Mouse (Mus musculus): ENCODE measurements around the gene Tgm1. TPM values are rescaled to one million over a fixed set of nuclear protein-coding genes. Genes with fewer than 3 reads are reported as not detected.
A peak's percentile ranks its signal among the peaks of the same experiment; 100 is the strongest.

Tgm1 gene
- polyA plus RNA-seq, 1 experiment from 2014 or later, result 4.7 TPM

DNA sequence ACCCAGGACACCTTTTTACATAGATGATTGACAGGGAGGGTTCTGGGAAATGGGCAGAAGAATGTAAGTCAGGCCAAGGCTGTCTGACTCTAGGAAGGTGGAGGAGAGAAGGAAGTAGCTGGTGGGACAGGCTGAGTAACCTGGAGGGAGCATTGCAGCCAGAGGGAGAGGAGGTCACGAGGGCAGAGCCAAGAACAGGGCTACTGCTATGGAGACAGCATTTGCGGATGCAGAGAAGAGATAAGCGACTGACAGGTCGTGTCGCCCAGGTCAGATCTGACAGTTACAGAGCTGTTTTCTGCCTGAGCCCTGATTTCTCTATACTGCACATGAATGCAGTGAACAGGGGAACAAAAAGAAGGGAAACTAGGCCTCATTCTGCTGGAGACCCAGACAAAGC is 6.3 kb downstream of the Tgm1 start:
- Histone ChIP-seq H3K4me2 (no peak overlapping the region), H3K4me1 (no peaks in the 10 kb centered on the region), H3K27me3 (peaks cover 8% of the 10 kb centered on the region), H3K36me3 (no peaks in the 10 kb centered on the region), H3K9ac (no peak overlapping the region), H3K9me3 (no peaks in the 10 kb centered on the region), H3K27ac (no peak overlapping the region), H3K4me3 (no peak overlapping the region)
- 84% methylated on average over 5 of the region's 5 CpGs for WGBS
- no peak for ATAC-seq (ENCODE audit: insufficient number of reproducible peaks, insufficient read depth, low FRiP score, low TSS enrichment, low read depth)

DNA sequence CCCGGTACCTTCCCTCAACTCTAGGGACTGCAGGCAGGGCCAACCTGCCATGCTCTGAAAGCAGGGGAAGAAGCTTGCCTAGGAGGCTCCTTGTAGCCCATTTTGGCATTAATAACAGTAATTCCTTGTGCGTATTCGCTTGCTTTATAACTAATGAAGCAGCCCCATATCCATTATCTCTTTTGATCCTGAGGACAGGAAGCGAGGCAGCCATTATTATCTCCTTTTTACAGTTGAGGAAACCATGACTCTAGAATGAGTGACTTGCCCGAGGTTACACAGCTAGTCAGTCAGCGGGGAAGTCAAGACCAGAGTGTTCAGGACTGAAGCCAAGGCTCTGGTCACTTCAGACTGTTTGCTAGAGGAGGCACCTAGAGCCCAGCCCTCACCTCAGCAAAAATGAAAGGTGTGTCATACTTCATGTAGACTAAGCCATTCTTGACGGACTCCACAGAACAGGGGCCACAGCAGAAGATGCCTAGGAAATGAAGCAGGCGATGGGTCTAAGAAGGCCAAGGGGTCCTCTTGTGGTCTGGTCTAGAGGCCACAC is 7.6 kb downstream of the Tgm1 start:
- Histone ChIP-seq H3K4me2 (no peak overlapping the region), H3K9ac (no peak overlapping the region), H3K36me3 (no peaks in the 10 kb centered on the region), H3K4me3 (no peak overlapping the region), H3K27me3 (no peaks in the 10 kb centered on the region), H3K4me1 (no peaks in the 10 kb centered on the region), H3K9me3 (no peaks in the 10 kb centered on the region), H3K27ac (no peak overlapping the region)
- 88% methylated on average over 8 of the region's 8 CpGs for WGBS
- no peak for ATAC-seq (ENCODE audit: insufficient number of reproducible peaks, insufficient read depth, low FRiP score, low TSS enrichment, low read depth)

DNA sequence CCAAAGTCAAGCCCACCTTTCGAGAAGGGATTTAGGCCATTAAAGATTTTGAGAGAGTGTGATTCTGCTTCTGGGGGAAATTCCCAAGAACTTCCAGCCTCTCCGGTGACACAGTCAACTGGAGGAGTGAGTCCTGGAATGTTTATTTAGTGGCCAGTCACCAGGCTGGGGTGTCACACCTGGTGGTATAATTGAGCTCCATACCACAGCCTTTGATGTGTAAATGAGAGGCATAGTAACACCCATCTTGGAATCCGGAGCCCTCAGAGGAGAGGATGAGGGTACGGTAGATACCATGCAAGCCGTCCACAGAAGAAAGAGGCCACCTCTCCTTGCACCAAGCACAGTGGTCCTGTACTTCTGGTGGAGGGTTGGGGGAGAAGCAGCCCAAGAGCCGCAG is 11.0 kb downstream of the Tgm1 start:
- no peaks in the 10 kb centered on the region for H3K27me3 ChIP-seq
- H3K9me3 ChIP-seq, result no peaks in the 10 kb centered on the region
- H3K4me1 ChIP-seq, result no peaks in the 10 kb centered on the region
- no peak overlapping the region for H3K4me2 ChIP-seq
- ATAC-seq (ENCODE audit: insufficient number of reproducible peaks, insufficient read depth, low FRiP score, low TSS enrichment, low read depth), result no peak
- no peak overlapping the region for H3K9ac ChIP-seq
- no peak overlapping the region for H3K4me3 ChIP-seq
- no peaks in the 10 kb centered on the region for H3K36me3 ChIP-seq
- WGBS, result 72% methylated on average over 6 of the region's 6 CpGs
- H3K27ac ChIP-seq, result no peak overlapping the region

DNA sequence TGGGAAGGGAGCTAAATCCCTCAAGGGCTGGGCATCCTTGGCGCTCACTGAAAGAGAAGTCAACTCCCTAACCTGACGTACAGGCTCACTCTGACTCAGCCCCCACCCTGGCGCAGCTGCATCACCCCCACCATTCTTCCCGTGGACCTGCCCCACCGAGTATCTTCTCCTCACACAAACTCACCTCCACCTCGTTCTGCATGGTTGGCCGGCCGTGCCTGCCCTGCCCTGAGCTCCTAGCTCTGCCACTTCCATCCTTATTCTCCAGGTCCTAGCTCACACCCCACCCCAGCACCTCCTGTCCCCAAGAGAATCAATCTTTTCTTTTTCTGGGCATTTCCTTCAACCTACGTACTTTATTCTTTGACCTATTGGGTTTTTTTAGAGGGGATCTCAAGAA is 12.6 kb downstream of the Tgm1 start:
- WGBS, result 59% methylated on average over 9 of the region's 9 CpGs
- Histone ChIP-seq H3K4me1 (no peaks in the 10 kb centered on the region), H3K4me2 (no peak overlapping the region), H3K27ac (no peak overlapping the region), H3K4me3 (no peak overlapping the region), H3K36me3 (no peaks in the 10 kb centered on the region), H3K27me3 (no peaks in the 10 kb centered on the region), H3K9ac (no peak overlapping the region), H3K9me3 (no peaks in the 10 kb centered on the region)
- no peak for ATAC-seq (ENCODE audit: insufficient number of reproducible peaks, insufficient read depth, low FRiP score, low TSS enrichment, low read depth)

DNA sequence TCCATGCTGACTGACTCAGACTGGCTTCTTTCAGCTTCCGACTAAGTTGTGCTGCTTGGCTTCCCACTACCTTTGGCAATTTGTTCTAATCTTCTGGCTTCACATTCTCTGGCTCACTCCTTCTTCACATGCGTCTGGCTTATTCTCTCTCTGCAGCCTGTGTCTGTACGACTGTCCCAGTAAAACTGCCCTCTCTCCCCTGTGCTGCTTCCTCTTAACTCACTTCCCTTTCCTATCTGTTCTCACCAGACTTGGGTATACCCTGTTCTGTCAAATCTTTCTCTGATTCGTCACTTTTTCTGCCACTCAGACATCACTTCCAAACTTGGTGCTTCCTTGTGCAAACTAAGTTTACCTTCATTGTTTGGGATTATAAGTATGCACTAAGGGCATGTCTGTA is 16.5 kb downstream of the Tgm1 start:
- no peak overlapping the region for H3K4me3 ChIP-seq
- no peaks in the 10 kb centered on the region for H3K4me1 ChIP-seq
- no peaks in the 10 kb centered on the region for H3K27me3 ChIP-seq
- no peak overlapping the region for H3K4me2 ChIP-seq
- H3K36me3 ChIP-seq, result no peaks in the 10 kb centered on the region
- no peaks in the 10 kb centered on the region for H3K9me3 ChIP-seq
- 81% methylated on average over 4 of the region's 4 CpGs for WGBS
- H3K27ac ChIP-seq, result no peak overlapping the region
- ATAC-seq (ENCODE audit: insufficient number of reproducible peaks, insufficient read depth, low FRiP score, low TSS enrichment, low read depth), result no peak
- H3K9ac ChIP-seq, result no peak overlapping the region

DNA sequence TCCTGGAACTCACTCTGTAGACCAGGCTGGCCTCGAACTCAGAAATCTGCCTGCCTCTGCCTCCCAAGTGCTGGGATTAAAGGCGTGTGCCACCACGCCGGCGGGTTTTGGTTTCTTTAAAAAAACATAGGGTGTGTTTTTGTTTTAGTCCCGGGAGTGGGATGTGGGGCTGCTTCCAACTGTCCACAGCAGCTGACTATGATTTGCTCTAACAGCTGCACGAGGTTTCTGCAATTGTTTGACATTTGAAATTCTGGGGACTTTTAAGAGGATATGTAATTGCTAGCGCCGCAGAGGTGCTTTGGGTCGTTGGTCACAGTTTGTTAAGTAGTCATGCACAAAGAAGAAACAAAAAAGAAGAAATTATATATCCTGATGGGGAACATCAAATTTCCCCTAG is 24.3 kb downstream of the Tgm1 start:
- 55% methylated on average over 10 of the region's 10 CpGs for WGBS
- Histone ChIP-seq H3K36me3 (no peaks in the 10 kb centered on the region), H3K9ac (no peak overlapping the region), H3K27ac (no peak overlapping the region), H3K9me3 (no peaks in the 10 kb centered on the region), H3K4me3 (no peak overlapping the region), H3K4me1 (no peaks in the 10 kb centered on the region), H3K27me3 (no peaks in the 10 kb centered on the region), H3K4me2 (no peak overlapping the region)
- no peak for ATAC-seq (ENCODE audit: insufficient number of reproducible peaks, insufficient read depth, low FRiP score, low TSS enrichment, low read depth)

DNA sequence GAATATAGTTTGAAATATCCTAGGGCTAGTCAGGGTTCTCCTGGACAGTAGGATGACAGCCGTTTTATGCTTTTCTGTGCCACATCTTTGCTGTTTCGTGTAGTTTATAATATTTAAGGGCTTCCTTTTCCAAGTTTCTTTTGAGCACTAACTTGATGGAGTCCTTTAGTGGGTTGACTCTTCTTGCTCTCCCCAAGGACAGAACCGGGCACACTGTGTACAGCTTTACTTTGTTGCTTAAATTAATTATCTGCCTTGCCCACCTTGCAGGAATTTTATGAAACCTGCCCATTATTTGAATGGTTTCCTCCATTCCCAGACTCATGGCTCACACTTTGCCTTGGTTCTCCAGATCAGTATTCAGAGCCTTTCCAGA is 31.6 kb downstream of the Tgm1 start:
- 8% methylated on average over 3 of the region's 3 CpGs for WGBS
- no peaks in the 10 kb centered on the region for H3K9me3 ChIP-seq
- H3K36me3 ChIP-seq, result peaks cover 34% of the 10 kb centered on the region
- peak overlapping the region; percentile 91 for H3K27ac ChIP-seq
- H3K4me1 ChIP-seq, result peaks cover 11% of the 10 kb centered on the region
- no peaks in the 10 kb centered on the region for H3K27me3 ChIP-seq
- ATAC-seq (ENCODE audit: insufficient number of reproducible peaks, insufficient read depth, low FRiP score, low TSS enrichment, low read depth), result no peak
- peak overlapping the region; percentile 80 for H3K4me2 ChIP-seq
- H3K9ac ChIP-seq, result peak overlapping the region; percentile 84
- peak overlapping the region; percentile 82 for H3K4me3 ChIP-seq

DNA sequence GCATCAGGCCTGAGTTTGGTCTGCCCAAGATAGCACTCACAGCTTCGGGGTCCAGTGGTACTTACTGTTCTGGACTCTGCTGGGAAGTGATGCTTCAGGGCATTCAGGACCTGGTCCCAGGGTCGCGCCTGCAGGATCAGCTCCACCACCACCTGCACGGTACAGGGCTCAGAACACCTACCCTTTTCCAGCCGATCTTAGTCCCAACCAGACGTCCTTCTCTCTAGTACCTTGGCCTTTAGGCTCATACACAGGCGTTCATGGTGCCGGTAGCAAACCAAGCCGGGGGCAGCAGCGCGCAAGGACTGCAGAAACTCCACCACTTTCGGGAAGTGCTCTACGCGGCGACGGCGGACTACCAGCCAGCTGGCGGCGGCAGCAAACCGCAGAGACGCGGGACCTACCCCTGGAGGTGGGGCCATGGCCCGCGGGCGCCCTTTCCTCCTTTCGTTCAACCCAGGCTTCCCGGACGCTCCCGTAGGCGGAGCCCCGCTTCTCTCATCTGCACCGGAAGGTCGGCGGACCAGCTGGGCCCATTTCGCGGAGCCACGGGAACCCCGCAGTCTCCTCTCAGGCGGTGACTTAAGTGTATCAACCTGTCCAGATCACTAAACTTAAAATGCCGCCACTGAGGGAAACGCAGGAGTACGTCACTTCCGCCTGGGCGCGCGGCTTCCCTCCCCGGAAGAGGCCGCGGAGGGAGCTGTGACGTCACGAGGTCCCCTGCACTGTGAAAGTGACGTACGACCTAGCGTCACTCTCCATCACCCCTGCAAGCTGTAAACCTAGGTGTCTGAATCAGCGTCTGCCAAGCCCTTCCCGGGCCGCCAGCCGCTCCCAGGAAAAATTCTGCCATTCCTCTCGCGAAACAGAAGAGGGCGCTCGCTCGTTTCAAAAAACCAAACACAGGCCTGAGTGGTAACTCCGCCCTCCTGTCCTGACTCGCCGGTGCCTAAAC is 32.3 kb downstream of the Tgm1 start, which contains the start of gene Tinf2:
Tinf2 (minus strand) TSS at position 661 of the 958 bp plus-strand sequence.
- Histone ChIP-seq H3K9ac (peak within 1 kb of the TSS; percentile 84), H3K4me3 (peak within 1 kb of the TSS; percentile 82), H3K9me3 (no peaks in the 10 kb centered on the region), H3K36me3 (peaks cover 41% of the 10 kb centered on the region), H3K4me1 (peaks cover 11% of the 10 kb centered on the region), H3K27ac (peak within 1 kb of the TSS; percentile 91), H3K27me3 (no peaks in the 10 kb centered on the region), H3K4me2 (peak within 1 kb of the TSS; percentile 80)
- ATAC-seq (ENCODE audit: insufficient number of reproducible peaks, insufficient read depth, low FRiP score, low TSS enrichment, low read depth), result peak; percentile 96
- under 1% methylated on average over 66 of the region's 66 CpGs for WGBS

DNA sequence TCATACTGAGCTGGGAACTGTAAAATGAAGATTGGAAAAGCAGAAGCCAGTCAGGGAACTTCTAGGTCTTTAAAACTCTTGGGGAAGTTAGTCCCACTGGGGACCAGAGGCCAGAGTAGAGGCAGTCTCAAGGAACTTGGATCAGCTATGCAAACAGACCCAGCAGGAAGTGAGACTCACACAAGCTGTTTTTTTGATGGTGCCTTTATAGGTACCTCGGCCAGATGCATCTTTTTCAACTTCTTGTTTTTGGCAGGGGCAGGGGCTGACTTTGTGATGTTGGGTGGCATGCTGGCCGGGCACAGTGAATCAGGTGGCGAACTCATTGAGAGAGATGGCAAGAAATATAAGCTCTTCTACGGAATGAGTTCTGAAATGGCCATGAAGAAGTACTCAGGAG is 36.1 kb downstream of the Tgm1 start:
- H3K4me3 ChIP-seq, result no peak overlapping the region
- no peak for ATAC-seq (ENCODE audit: insufficient number of reproducible peaks, insufficient read depth, low FRiP score, low TSS enrichment, low read depth)
- no peak overlapping the region for H3K27ac ChIP-seq
- H3K4me2 ChIP-seq, result no peak overlapping the region
- WGBS, result 85% methylated on average over 4 of the region's 4 CpGs
- H3K36me3 ChIP-seq, result peaks cover 59% of the 10 kb centered on the region
- H3K27me3 ChIP-seq, result no peaks in the 10 kb centered on the region
- H3K9me3 ChIP-seq, result no peaks in the 10 kb centered on the region
- no peak overlapping the region for H3K9ac ChIP-seq
- peaks cover 14% of the 10 kb centered on the region for H3K4me1 ChIP-seq

DNA sequence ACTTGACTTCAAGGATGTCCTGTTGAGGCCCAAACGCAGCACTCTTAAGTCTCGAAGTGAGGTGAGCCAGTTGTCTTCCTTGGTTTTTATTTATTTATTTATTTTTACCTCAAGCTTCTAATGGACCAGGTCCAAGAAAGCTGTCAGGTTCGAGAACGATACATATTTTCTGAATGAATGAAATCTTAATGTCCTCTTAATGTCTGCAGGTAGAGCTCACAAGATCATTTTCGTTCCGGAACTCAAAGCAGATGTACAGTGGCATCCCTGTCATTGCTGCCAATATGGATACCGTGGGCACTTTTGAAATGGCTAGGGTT is 41.0 kb downstream of the Tgm1 start:
- WGBS, result 74% methylated on average over 7 of the region's 7 CpGs
- peak overlapping the region; percentile 88 for H3K4me2 ChIP-seq
- peak overlapping the region; percentile 92; the same call in 1 of the 2 replicates for H3K27ac ChIP-seq
- H3K9ac ChIP-seq, result peak overlapping the region; percentile 87
- H3K4me1 ChIP-seq, result peaks cover 15% of the 10 kb centered on the region
- peaks cover 41% of the 10 kb centered on the region for H3K36me3 ChIP-seq
- H3K9me3 ChIP-seq, result no peaks in the 10 kb centered on the region
- no peaks in the 10 kb centered on the region for H3K27me3 ChIP-seq
- H3K4me3 ChIP-seq, result peak overlapping the region; percentile 75
- ATAC-seq (ENCODE audit: insufficient number of reproducible peaks, insufficient read depth, low FRiP score, low TSS enrichment, low read depth), result no peak

DNA sequence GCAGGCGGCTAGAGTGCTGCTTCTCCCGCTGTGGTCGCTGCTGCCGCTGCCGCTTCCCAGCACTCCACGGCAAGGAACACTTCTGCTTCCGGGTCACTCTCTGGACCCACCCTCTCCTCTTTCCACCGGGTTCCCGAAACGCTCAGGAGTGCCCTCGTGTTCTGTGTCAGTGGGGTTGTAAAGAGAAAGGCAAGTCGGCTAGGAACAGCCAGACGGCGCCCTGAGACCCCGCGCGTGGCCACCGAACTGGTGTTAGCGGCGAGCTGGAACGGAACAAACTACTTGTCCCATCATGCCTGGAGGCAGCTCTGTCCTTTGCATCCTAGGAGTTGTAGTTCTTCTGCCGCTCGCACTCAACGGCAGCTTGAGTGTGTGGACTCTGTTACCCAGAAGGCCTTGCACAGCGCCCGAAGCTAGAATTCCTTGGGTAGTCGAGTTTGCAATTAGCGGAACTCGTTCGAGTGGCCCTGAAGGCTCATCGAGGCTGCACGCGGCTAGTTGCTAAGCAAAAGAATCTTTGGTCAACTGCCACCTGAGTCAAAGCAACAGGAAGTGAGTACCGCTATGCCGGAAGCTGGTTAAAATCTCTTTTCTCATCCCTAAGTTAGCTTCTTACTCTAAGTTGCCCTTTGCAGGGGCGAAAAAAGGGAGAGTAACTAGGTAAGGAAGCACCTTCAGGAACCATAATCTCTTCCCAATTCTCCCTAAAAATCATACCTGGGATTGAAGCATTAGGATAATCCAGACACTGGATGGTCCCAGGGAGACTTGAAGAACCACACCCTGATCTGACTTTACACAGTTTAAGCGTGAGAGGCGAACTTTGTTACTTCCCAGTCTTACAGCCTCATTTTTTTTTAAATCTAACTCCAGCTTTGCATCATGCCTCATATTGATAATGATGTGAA is 41.6 kb downstream of the Tgm1 start, which contains the start of the genes Gmpr2 and Nedd8:
Gmpr2 (plus strand) TSS at position 109 of the 908 bp plus-strand sequence.
Nedd8 (minus strand) TSS at position 292 of the 908 bp plus-strand sequence.
- WGBS, result under 1% methylated on average over 38 of the region's 38 CpGs
- Histone ChIP-seq H3K4me2 (peak within 1 kb of the TSS; percentile 88), H3K4me1 (peaks cover 15% of the 10 kb centered on the region), H3K27ac (peak within 1 kb of the TSS; percentile 92), H3K36me3 (peaks cover 35% of the 10 kb centered on the region), H3K9me3 (no peaks in the 10 kb centered on the region), H3K4me3 (peak within 1 kb of the TSS; percentile 75), H3K27me3 (no peaks in the 10 kb centered on the region), H3K9ac (peak within 1 kb of the TSS; percentile 87)
- peak; percentile 95 for ATAC-seq (ENCODE audit: insufficient number of reproducible peaks, insufficient read depth, low FRiP score, low TSS enrichment, low read depth)

All from embryonic facial prominence, embryonic 13.5 days (tissue).